Comparison of ENCODE assay signal across 25 mouse cellular contexts in genomic region chr1:185217966-185218365, GRCm38 (mm10). TPM values are rescaled to one million over a fixed set of nuclear protein-coding genes. Genes with fewer than 3 reads are reported as not detected.
DNase-seq lines count a peak whose midpoint lies in the region; ATAC-seq and TF ChIP-seq lines count a peak whose summit lies in the region.
"Had no signal": no experiment of that assay in that cellular context is flagged by ENCODE, and none has a peak within 500 bp of the region (broad histone marks: within the 10 kb centered on the region; RNA-seq: fewer than 3 reads in every experiment).

No protein-coding gene starts in this region.

- H3K27ac ChIP-seq in layer of hippocampus, adult 2 months: peak overlapping the region; percentile 49
- H3K27ac ChIP-seq: embryonic facial prominence, embryonic 10.5 days; forebrain, embryonic 10.5 days; hindbrain, embryonic 14.5 days; liver, embryonic 14.5 days; midbrain, embryonic 15.5 days had no signal

- peaks cover 33% of the 10 kb centered on the region for H3K79me2 ChIP-seq in myocyte (ENCODE audit: control insufficient read depth, insufficient read depth)

- H3ac ChIP-seq in myocyte (ENCODE audit: control insufficient read depth, insufficient read length): no peak overlapping the region

- H3K4me2 ChIP-seq in myocyte (ENCODE audit: low read depth): peak overlapping the region; percentile 86
- H3K4me2 ChIP-seq: hindbrain, embryonic 14.5 days; lung, embryonic 14.5 days; midbrain, embryonic 15.5 days had no signal

- ATAC-seq in frontal cortex, adult (ENCODE audit: low TSS enrichment): peak; percentile 91
- ATAC-seq: forebrain, embryonic 16.5 days; intestine, embryonic 16.5 days; midbrain, embryonic 15.5 days; Patski had no signal

- no peak for TF ChIP-seq CTCF in layer of hippocampus, adult 2 months (conservative IDR thresholded peaks at IDR 0.05)

- no peaks in the 10 kb centered on the region for H3K27me3 ChIP-seq in myocyte (ENCODE audit: control insufficient read depth, insufficient read depth, insufficient read length)
- H3K27me3 ChIP-seq: midbrain, embryonic 15.5 days; Patski had no signal

- H3K36me3 ChIP-seq in myocyte (ENCODE audit: control insufficient read depth, insufficient read depth): peaks cover 20% of the 10 kb centered on the region

- no peak overlapping the region for H3K4me3 ChIP-seq in layer of hippocampus, adult 2 months
- H3K4me3 ChIP-seq in myocyte: no peak overlapping the region
- H3K4me3 ChIP-seq: embryonic facial prominence, embryonic 10.5 days; forebrain, embryonic 10.5 days; midbrain, embryonic 15.5 days had no signal

- no peak for DNase-seq in frontal cortex, postnatal 10 days (ENCODE audit: low spot score in 2 of 2)
- peak in 1 of 2 experiments; percentile 24 for DNase-seq in layer of hippocampus, adult 2 months (ENCODE audit: low spot score in 2 of 2)
- no peak for DNase-seq in layer of hippocampus, postnatal 14 days (ENCODE audit: low spot score in 2 of 2)
- DNase-seq in brain, adult 2 months (ENCODE audit: low read depth, low spot score): peak; percentile 63
- DNase-seq in right cerebral cortex, postnatal 36 days (ENCODE audit: low spot score in 2 of 2): no peak
- DNase-seq in embryo, embryonic 10.5 days (ENCODE audit: low spot score): no peak
- DNase-seq: adrenal gland, adult 2 months; cerebellum, adult 9-10 months; heart, postnatal 36 days; kidney, adult 9 months; kidney, postnatal 25 days; lung, embryonic 14.5 days; lung, postnatal 4 days; thymus, adult 18-20 months; thymus, postnatal 36 days had no signal

- TF ChIP-seq POLR2A in myocyte (IDR thresholded peaks at IDR 0.05; ENCODE audit: insufficient read length, low read depth): no peak

TF ChIP-seq in myocyte, 11 proteins besides CTCF, POLR2A, EP300 and RAD21:
- TF ChIP-seq MYOD1 (IDR thresholded peaks at IDR 0.05; ENCODE audit: control insufficient read depth in 1 of 3, insufficient read length in 2 of 3, low read depth in 2 of 3) (no peak), CEBPB (IDR thresholded peaks at IDR 0.05; ENCODE audit: insufficient read depth, poor library complexity, severe bottlenecking) (no peak), MYOG (IDR thresholded peaks at IDR 0.05; ENCODE audit: control insufficient read depth in 1 of 3, insufficient read depth in 1 of 3, insufficient read length in 2 of 3, low read depth in 2 of 3) (no peak), REST (IDR thresholded peaks at IDR 0.05; ENCODE audit: insufficient read depth, insufficient read length) (no peak), TCF12 (IDR thresholded peaks at IDR 0.05; ENCODE audit: insufficient read depth, poor library complexity, severe bottlenecking) (no peak), USF1 (IDR thresholded peaks at IDR 0.05; ENCODE audit: low read depth) (no peak), POLR2AphosphoS2 (IDR thresholded peaks at IDR 0.05; ENCODE audit: insufficient read length, low read depth) (no peak), E2F4 (IDR thresholded peaks at IDR 0.05; ENCODE audit: insufficient read depth) (no peak), SRF (IDR thresholded peaks at IDR 0.05; ENCODE audit: control insufficient read depth, insufficient read length, low read depth) (no peak), TCF3 (IDR thresholded peaks at IDR 0.05; ENCODE audit: insufficient read length, low read depth) (no peak), MAX (IDR thresholded peaks at IDR 0.05; ENCODE audit: low read depth) (no peak)

RNA-seq across cellular contexts. Expression of gene Rab3gap2, which starts 14.0 kb away (rescaled TPM):
- total RNA-seq in layer of hippocampus, adult 2 months (2021): 10 to 100 TPM; 65.8 to 70.8 TPM
- total RNA-seq in layer of hippocampus, postnatal 14 days (2021): 10 to 100 TPM; 58.6 to 61.6 TPM
- polyA plus RNA-seq in myocyte (2012; fragmentation: generic; extraction: Trizol): 32.2 TPM
